Mouse (Mus musculus) layer of hippocampus, postnatal 36 days (tissue): ENCODE measurements at regions not wholly inside any gene's neighbourhood (a gene's known extent, or its start where the extent isn't known, plus 50 kb on each side); places are given as distances from the start of the nearest gene placed in this dataset.

Experiments used
- DNase-seq, 2 experiments: peaks; one replicate each; pipeline ENCODE4 v3.0.0; 2022

DNA sequence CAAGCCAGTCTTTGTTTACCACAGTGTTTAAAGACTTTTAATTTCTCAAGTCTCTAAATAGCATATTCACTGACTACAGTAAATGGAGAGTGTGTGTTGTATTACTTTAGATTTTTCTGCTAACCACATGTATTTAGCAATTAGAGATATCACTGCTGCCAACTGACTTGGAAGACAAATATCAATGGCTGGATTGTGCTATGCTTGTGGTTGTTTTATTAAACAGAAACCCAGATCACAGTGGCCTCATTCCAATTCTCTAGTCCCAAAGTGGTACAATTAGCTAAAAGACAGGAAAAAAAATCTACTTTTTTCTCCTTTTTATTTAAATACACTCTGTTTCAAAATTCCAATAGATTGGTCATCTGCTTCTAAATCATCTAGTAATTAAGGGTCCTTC is 72.6 kb downstream of the Zfp120 start:
- no peak for DNase-seq

DNA sequence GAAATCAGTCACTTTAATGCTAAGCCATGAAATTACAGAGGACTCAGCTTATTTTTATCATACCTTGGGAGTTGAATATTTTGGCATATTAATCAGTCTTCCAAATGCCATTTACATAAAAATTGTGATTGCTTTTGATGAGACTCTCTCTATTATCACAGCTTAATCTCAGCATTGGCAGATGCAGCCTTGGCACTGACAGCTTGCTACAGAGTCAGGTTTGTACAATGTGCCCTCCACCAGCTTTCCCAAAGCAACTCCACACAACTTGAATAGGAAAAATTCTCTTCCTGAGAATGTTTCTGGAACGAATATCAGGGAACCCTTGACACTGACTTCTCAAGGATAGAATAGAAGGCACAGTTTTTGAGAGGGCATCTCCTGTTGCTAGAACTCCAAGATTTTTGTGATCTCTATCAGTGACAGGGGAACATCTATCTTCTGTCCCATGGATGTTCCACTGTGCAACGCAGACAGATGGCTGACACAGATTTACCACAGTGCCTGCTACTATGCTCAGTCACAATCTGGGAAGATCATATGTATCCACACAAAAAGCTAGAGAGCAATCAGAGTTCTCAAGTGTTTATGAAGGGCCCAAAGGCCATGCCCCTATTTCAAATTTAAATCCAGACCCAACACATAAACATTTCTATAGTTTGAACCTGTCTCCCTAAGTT is 76.3 kb downstream of the Zfp120 start:
- DNase-seq: peak; percentile 53 to 57

DNA sequence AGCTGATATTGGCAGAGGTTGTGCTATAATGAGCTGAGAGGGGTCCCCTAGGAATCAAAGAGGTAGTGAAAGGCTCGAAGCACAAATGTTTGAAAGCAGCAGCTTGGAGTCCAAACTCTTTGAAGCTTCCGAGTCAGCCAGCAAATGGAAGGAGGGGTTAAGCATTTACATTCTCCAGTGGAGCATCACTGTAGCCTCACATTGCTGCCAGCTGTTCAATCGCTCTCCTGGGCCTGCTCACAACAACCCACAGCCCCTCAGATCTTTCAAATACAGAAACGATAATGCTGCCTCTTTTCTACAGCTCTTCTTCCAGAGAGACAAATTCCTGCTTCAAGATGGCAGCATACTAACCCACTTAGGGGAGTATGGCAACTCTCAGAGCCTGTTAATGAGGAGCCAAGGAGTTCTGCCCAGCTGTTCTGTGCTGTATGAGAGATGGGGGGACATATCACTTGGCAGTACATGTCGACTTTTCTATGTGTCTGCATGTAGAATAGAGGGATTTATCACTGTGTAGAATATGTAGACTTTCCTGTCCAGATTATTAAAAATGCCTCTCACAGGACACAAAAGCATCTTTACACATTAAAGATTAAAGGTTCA is 79.8 kb downstream of the Zfp120 start:
- DNase-seq: no peak
